Mouse (Mus musculus) common myeloid progenitor, adult 5-6 weeks (primary cell): Measurements from ENCODE around the gene Gm1113. TPM values are rescaled to one million over a fixed set of nuclear protein-coding genes. Genes with fewer than 3 reads are reported as not detected.

Source experiments
- ATAC-seq: replicated peaks from 2 replicates; pipeline ENCODE4 v1.8.0; 2016; ENCODE audit warnings: low read depth, mild to moderate bottlenecking, moderate TSS enrichment, inconsistent platforms; ENCODE audit not compliant: poor library complexity, severe bottlenecking
- total RNA-seq: library from RNA; stranded (forward); fragments of 200-1000, 187-1606 nt; gene quantifications from 2 replicates; pipeline ENCODE4 v1.2.3, GENCODE M21; 2017

Gene Gm1113
- total RNA-seq, 1 experiment from 2014 or later = not detected

- no peak for ATAC-seq
These were observed 34.1 kb downstream of the Gm1113 start for GRCm38 (mm10) chr9:35483949-35484348.

- ATAC-seq = no peak
These were observed 35.8 kb downstream of the Gm1113 start for GRCm38 (mm10) chr9:35482014-35482898.

- no peak for ATAC-seq
These were observed 38.6 kb downstream of the Gm1113 start for GRCm38 (mm10) chr9:35479456-35479855.

GRCm38 (mm10) chr9:35475394-35475793, 42.7 kb downstream of the Gm1113 start:
- ATAC-seq = peak; percentile 82

- ATAC-seq = no peak
These were observed 43.9 kb downstream of the Gm1113 start for GRCm38 (mm10) chr9:35474104-35474724.

GRCm38 (mm10) chr9:35468913-35469312, 49.2 kb downstream of the Gm1113 start:
- ATAC-seq = no peak

GRCm38 (mm10) chr9:35467264-35467817, 50.7 kb downstream of the Gm1113 start:
- peak; percentile 52 for ATAC-seq

- no peak for ATAC-seq
These were observed 58.5 kb downstream of the Gm1113 start for GRCm38 (mm10) chr9:35459594-35459993.

Other genes starting within 250 kb of the Gm1113 start
- 0.39 and 1.4 TPM in 2 replicates for gene Cdon, start 97.1 kb downstream of the Gm1113 start, total RNA-seq
- 0.05 and 0.49 TPM in 2 replicates for gene Ddx25, start 40.3 kb upstream of the Gm1113 start, total RNA-seq
- gene Pus3, start 40.3 kb upstream of the Gm1113 start, total RNA-seq = 36.8 and 45.9 TPM in 2 replicates
- 0.82 TPM in 1 of 2 replicates, not detected in the other for gene Pate2, start 52.0 kb upstream of the Gm1113 start, total RNA-seq
- gene Hyls1, start 52.1 kb upstream of the Gm1113 start, total RNA-seq = 12.2 and 16.4 TPM in 2 replicates
- not detected in 2 replicates for gene Pate4, start 93.7 kb upstream of the Gm1113 start, total RNA-seq
- not detected in 2 replicates for gene Pate3, start 129.9 kb upstream of the Gm1113 start, total RNA-seq
- gene Pate1, start 169.1 kb upstream of the Gm1113 start, total RNA-seq = not detected in 2 replicates
- gene Gm17677, start 222.8 kb upstream of the Gm1113 start, total RNA-seq = not detected in 2 replicates